In genomic region chr5:41760071-41760470, GRCm38 (mm10) we compare ENCODE assay signal across 36 mouse cellular contexts. TPM values are rescaled to one million over a fixed set of nuclear protein-coding genes. Genes with fewer than 3 reads are reported as not detected.
DNase-seq lines count a peak whose midpoint lies in the region; ATAC-seq and TF ChIP-seq lines count a peak whose summit lies in the region.
"Had no signal": no experiment of that assay in that cellular context is flagged by ENCODE, and none has a peak within 500 bp of the region (broad histone marks: within the 10 kb centered on the region; RNA-seq: fewer than 3 reads in every experiment).

No protein-coding gene starts in this region.

- no peak for ATAC-seq in forebrain, postnatal 0 days
- no peak for ATAC-seq in forebrain, embryonic 15.5 days (replicated peaks)
- no peak for ATAC-seq in midbrain, embryonic 11.5 days (ENCODE audit: low FRiP score)
- no peak for ATAC-seq in stomach, embryonic 16.5 days (ENCODE audit: insufficient read depth, low FRiP score)
- no peak for ATAC-seq in activated CD4-positive, CD25-positive, alpha-beta regulatory T cell, adult 4 months
- ATAC-seq: CD4-positive, CD25-positive, alpha-beta regulatory T cell, adult 4 months; lung, postnatal 0 days had no signal

- H3K4me2 ChIP-seq in forebrain, postnatal 0 days (ENCODE audit: low read depth) = no peak overlapping the region
- no peak overlapping the region for H3K4me2 ChIP-seq in forebrain, embryonic 15.5 days (replicated peaks)
- no peak overlapping the region for H3K4me2 ChIP-seq in midbrain, embryonic 11.5 days
- no peak overlapping the region for H3K4me2 ChIP-seq in stomach, embryonic 16.5 days (ENCODE audit: low read depth, low read length)
- H3K4me2 ChIP-seq: embryonic facial prominence, embryonic 15.5 days; forebrain, embryonic 12.5 days; heart, embryonic 15.5 days; hindbrain, embryonic 13.5 days; limb, embryonic 15.5 days; liver, embryonic 13.5 days had no signal

- no peak for TF ChIP-seq CTCF in forebrain, postnatal 0 days (IDR thresholded peaks at IDR 0.05; ENCODE audit: low read depth)

- 3% methylated on average over 8 of the region's 8 CpGs for WGBS in forebrain, postnatal 0 days
- WGBS in forebrain, embryonic 15.5 days = 4% methylated on average over 8 of the region's 8 CpGs
- 3% methylated on average over 8 of the region's 8 CpGs for WGBS in midbrain, embryonic 11.5 days
- WGBS in midbrain, embryonic 10.5 days = 2% methylated on average over 8 of the region's 8 CpGs
- WGBS in embryonic facial prominence, embryonic 10.5 days = 3% methylated on average over 8 of the region's 8 CpGs
- 26% methylated on average over 8 of the region's 8 CpGs for WGBS in stomach, embryonic 16.5 days

- no peaks in the 10 kb centered on the region for H3K36me3 ChIP-seq in forebrain, postnatal 0 days (ENCODE audit: insufficient read depth)
- no peaks in the 10 kb centered on the region for H3K36me3 ChIP-seq in forebrain, embryonic 15.5 days
- H3K36me3 ChIP-seq in midbrain, embryonic 11.5 days (ENCODE audit: control insufficient read depth, insufficient read depth, low read length) = no peaks in the 10 kb centered on the region
- no peaks in the 10 kb centered on the region for H3K36me3 ChIP-seq in midbrain, embryonic 10.5 days
- H3K36me3 ChIP-seq in embryonic facial prominence, embryonic 10.5 days (replicated peaks) = no peaks in the 10 kb centered on the region
- no peaks in the 10 kb centered on the region for H3K36me3 ChIP-seq in stomach, embryonic 16.5 days (ENCODE audit: control insufficient read depth, insufficient read depth, low read length)
- H3K36me3 ChIP-seq: embryonic facial prominence, embryonic 15.5 days; forebrain, embryonic 12.5 days; heart, embryonic 10.5 days; heart, embryonic 15.5 days; hindbrain, embryonic 13.5 days; limb, embryonic 15.5 days; liver, embryonic 13.5 days had no signal

- peaks cover 93% of the 10 kb centered on the region for H3K27me3 ChIP-seq in forebrain, postnatal 0 days (ENCODE audit: insufficient read depth, low read length)
- H3K27me3 ChIP-seq in forebrain, embryonic 15.5 days = peaks cover 95% of the 10 kb centered on the region
- H3K27me3 ChIP-seq in midbrain, embryonic 11.5 days (ENCODE audit: control insufficient read depth, insufficient read depth, low read length) = peaks cover 93% of the 10 kb centered on the region
- H3K27me3 ChIP-seq in midbrain, embryonic 10.5 days (ENCODE audit: low read depth, poor library complexity, severe bottlenecking) = peaks cover 100% of the 10 kb centered on the region
- peaks cover 100% of the 10 kb centered on the region for H3K27me3 ChIP-seq in embryonic facial prominence, embryonic 10.5 days (replicated peaks; ENCODE audit: low read depth, poor library complexity, severe bottlenecking)
- peaks cover 77% of the 10 kb centered on the region for H3K27me3 ChIP-seq in stomach, embryonic 16.5 days (ENCODE audit: control insufficient read depth, insufficient read depth, low read length)

- H3K9ac ChIP-seq in forebrain, postnatal 0 days = no peak overlapping the region
- no peak overlapping the region for H3K9ac ChIP-seq in forebrain, embryonic 15.5 days (replicated peaks)
- H3K9ac ChIP-seq in midbrain, embryonic 11.5 days (ENCODE audit: low read length) = no peak overlapping the region
- H3K9ac ChIP-seq in stomach, embryonic 16.5 days (ENCODE audit: low read length) = no peak overlapping the region
- H3K9ac ChIP-seq: embryonic facial prominence, embryonic 15.5 days; forebrain, embryonic 12.5 days; heart, embryonic 15.5 days; hindbrain, embryonic 13.5 days; limb, embryonic 15.5 days; liver, embryonic 13.5 days had no signal

- no peak overlapping the region for H3K27ac ChIP-seq in forebrain, postnatal 0 days (ENCODE audit: low read depth, low read length)
- H3K27ac ChIP-seq in forebrain, embryonic 15.5 days (replicated peaks) = no peak overlapping the region
- no peak overlapping the region for H3K27ac ChIP-seq in midbrain, embryonic 11.5 days (ENCODE audit: low read depth, low read length)
- no peak overlapping the region for H3K27ac ChIP-seq in midbrain, embryonic 10.5 days (replicated peaks)
- no peak overlapping the region for H3K27ac ChIP-seq in embryonic facial prominence, embryonic 10.5 days (replicated peaks)
- H3K27ac ChIP-seq in stomach, embryonic 16.5 days (ENCODE audit: low read length) = no peak overlapping the region
- H3K27ac ChIP-seq: embryonic facial prominence, embryonic 15.5 days; forebrain, embryonic 12.5 days; heart, embryonic 10.5 days; heart, embryonic 15.5 days; hindbrain, embryonic 13.5 days; kidney, postnatal 0 days; limb, embryonic 15.5 days; liver, embryonic 13.5 days had no signal

- peak; percentile 35 for DNase-seq in forebrain, postnatal 0 days
- peak; percentile 96 for DNase-seq in midbrain, embryonic 11.5 days (ENCODE audit: low spot score, missing footprints)
- no peak for DNase-seq in midbrain, embryonic 10.5 days (ENCODE audit: low spot score)
- peak; percentile 30 for DNase-seq in embryonic facial prominence, embryonic 10.5 days (ENCODE audit: low spot score)
- no peak for DNase-seq in urinary bladder, postnatal 14 days (ENCODE audit: low spot score)
- DNase-seq: adrenal gland, postnatal 25 days; cerebellum, adult 18-20 months; cerebellum, postnatal 14 days; gastrocnemius, postnatal 14 days; kidney, adult 2 months; layer of hippocampus, postnatal 36 days; liver, embryonic 13.5 days; lung, adult 18-20 months; lung, postnatal 4 days; midbrain, embryonic 14.5 days; right cerebral cortex, postnatal 25 days; thymus, postnatal 4 days had no signal

- no peaks in the 10 kb centered on the region for H3K4me1 ChIP-seq in forebrain, postnatal 0 days (ENCODE audit: insufficient read depth)
- peaks cover 28% of the 10 kb centered on the region for H3K4me1 ChIP-seq in forebrain, embryonic 15.5 days
- H3K4me1 ChIP-seq in midbrain, embryonic 11.5 days (ENCODE audit: control insufficient read depth, insufficient read depth, low read length) = peaks cover 16% of the 10 kb centered on the region
- H3K4me1 ChIP-seq in midbrain, embryonic 10.5 days = peaks cover 43% of the 10 kb centered on the region
- H3K4me1 ChIP-seq in embryonic facial prominence, embryonic 10.5 days = peaks cover 29% of the 10 kb centered on the region
- H3K4me1 ChIP-seq in stomach, embryonic 16.5 days (ENCODE audit: control insufficient read depth, insufficient read depth, low read length) = 0 out of 2 replicates have a peak, but pooled peaks cover 5% of the 10 kb centered on the region

- no peaks in the 10 kb centered on the region for H3K9me3 ChIP-seq in forebrain, postnatal 0 days (ENCODE audit: low read length)
- no peaks in the 10 kb centered on the region for H3K9me3 ChIP-seq in forebrain, embryonic 15.5 days
- H3K9me3 ChIP-seq in midbrain, embryonic 11.5 days (ENCODE audit: control insufficient read depth, low read length) = no peaks in the 10 kb centered on the region
- H3K9me3 ChIP-seq in midbrain, embryonic 10.5 days (replicated peaks) = no peaks in the 10 kb centered on the region
- H3K9me3 ChIP-seq in embryonic facial prominence, embryonic 10.5 days = no peaks in the 10 kb centered on the region
- no peaks in the 10 kb centered on the region for H3K9me3 ChIP-seq in stomach, embryonic 16.5 days (replicated peaks; ENCODE audit: control insufficient read depth, low read length)
- H3K9me3 ChIP-seq: embryonic facial prominence, embryonic 15.5 days; forebrain, embryonic 12.5 days; heart, embryonic 10.5 days; heart, embryonic 15.5 days; hindbrain, embryonic 13.5 days; limb, embryonic 15.5 days; liver, embryonic 13.5 days; megakaryocyte, embryonic 14.5 days had no signal

- no peak overlapping the region for H3K4me3 ChIP-seq in forebrain, postnatal 0 days (ENCODE audit: low read depth, low read length)
- H3K4me3 ChIP-seq in forebrain, embryonic 15.5 days = no peak overlapping the region
- no peak overlapping the region for H3K4me3 ChIP-seq in midbrain, embryonic 11.5 days (ENCODE audit: low read depth, low read length)
- H3K4me3 ChIP-seq in midbrain, embryonic 10.5 days = no peak overlapping the region
- no peak overlapping the region for H3K4me3 ChIP-seq in embryonic facial prominence, embryonic 10.5 days
- peak overlapping the region; percentile 14; the same call in 1 of the 2 replicates for H3K4me3 ChIP-seq in stomach, embryonic 16.5 days (replicated peaks; ENCODE audit: low read length)
- H3K4me3 ChIP-seq: embryonic facial prominence, embryonic 15.5 days; forebrain, embryonic 12.5 days; heart, embryonic 10.5 days; heart, embryonic 15.5 days; hindbrain, embryonic 13.5 days; liver, embryonic 13.5 days; megakaryocyte, embryonic 14.5 days had no signal

RNA-seq across cellular contexts. Expression of gene Nkx3-2, which starts 4.2 kb away (rescaled TPM):
- not detected in 2 replicates for total RNA-seq in forebrain, postnatal 0 days (2014; rRNA removed)
- not detected in 2 replicates for polyA plus RNA-seq in forebrain, postnatal 0 days (2015; fragmentation: Nextera tagmentation; extraction: Ambion mirVana)
- not detected in 2 replicates for polyA plus RNA-seq in forebrain, embryonic 15.5 days (2015; fragmentation: Nextera tagmentation; extraction: Ambion mirVana)
- 0.27 TPM in 1 of 2 replicates, not detected in the other for polyA plus RNA-seq in midbrain, embryonic 11.5 days (2014; fragmentation: Nextera tagmentation; extraction: Ambion mirVana)
- polyA plus RNA-seq in midbrain, embryonic 10.5 days (2016; fragmentation: Nextera tagmentation; extraction: Ambion mirVana) = 0.17 and 0.40 TPM in 2 replicates
- polyA plus RNA-seq in embryonic facial prominence, embryonic 10.5 days (2016; fragmentation: Nextera tagmentation; extraction: Ambion mirVana) = 1.9 and 2.2 TPM in 2 replicates
- 1.9 and 2.5 TPM in 2 replicates for polyA plus RNA-seq in stomach, embryonic 16.5 days (2015; fragmentation: Nextera tagmentation; extraction: Ambion mirVana)
- not detected for polyA plus RNA-seq in activated CD4-positive, CD25-positive, alpha-beta regulatory T cell, adult 4 months (2017; shearing (Covaris generic))
- total RNA-seq: adrenal gland, postnatal 25 days; gastrocnemius, postnatal 14 days; granulocyte monocyte progenitor cell, adult 5-6 weeks; heart, postnatal 25 days; layer of hippocampus, postnatal 36 days; monocyte, adult 5-6 weeks; neutrophil, adult 5-6 weeks had no signal
- polyA plus RNA-seq: CD4-positive, CD25-positive, alpha-beta regulatory T cell, adult 4 months; forebrain, embryonic 12.5 days; heart, embryonic 15.5 days; hindbrain, embryonic 13.5 days; kidney, adult 2 months; kidney, postnatal 0 days; liver, embryonic 13.5 days; lung, postnatal 0 days; midbrain, embryonic 14.5 days; testis, adult 2 months; thymus, postnatal 0 days had no signal

RNA-seq across cellular contexts. Expression of gene Rab28, which starts 52.1 kb away (rescaled TPM):
- total RNA-seq in forebrain, postnatal 0 days (2014; rRNA removed) = 59.5 and 63.6 TPM in 2 replicates
- 40.5 and 48.5 TPM in 2 replicates for polyA plus RNA-seq in forebrain, postnatal 0 days (2015; fragmentation: Nextera tagmentation; extraction: Ambion mirVana)
- polyA plus RNA-seq in forebrain, embryonic 15.5 days (2015; fragmentation: Nextera tagmentation; extraction: Ambion mirVana) = 77.3 and 79.8 TPM in 2 replicates
- 98.2 and 108 TPM in 2 replicates for polyA plus RNA-seq in midbrain, embryonic 11.5 days (2014; fragmentation: Nextera tagmentation; extraction: Ambion mirVana)
- 78.6 and 84.8 TPM in 2 replicates for polyA plus RNA-seq in midbrain, embryonic 10.5 days (2016; fragmentation: Nextera tagmentation; extraction: Ambion mirVana)
- 66.5 and 67.6 TPM in 2 replicates for polyA plus RNA-seq in embryonic facial prominence, embryonic 10.5 days (2016; fragmentation: Nextera tagmentation; extraction: Ambion mirVana)
- 53.3 and 65.4 TPM in 2 replicates for polyA plus RNA-seq in stomach, embryonic 16.5 days (2015; fragmentation: Nextera tagmentation; extraction: Ambion mirVana)
- 10 to 100 TPM; 23.0 to 24.1 TPM for polyA plus RNA-seq in activated CD4-positive, CD25-positive, alpha-beta regulatory T cell, adult 4 months (2017; shearing (Covaris generic))

Comparison
In these comparisons a context has a peak if more than half of its experiments do, and no peak if none do; other contexts are left out.
1. DNase-seq: peak in forebrain, postnatal 0 days (single experiment), midbrain, embryonic 11.5 days (single experiment) and embryonic facial prominence, embryonic 10.5 days (single experiment); none in midbrain, embryonic 10.5 days (single experiment) and urinary bladder, postnatal 14 days (single experiment).